Mouse (Mus musculus): ENCODE data around the gene Ppp6r3. TPM values are rescaled to one million over a fixed set of nuclear protein-coding genes. Genes with fewer than 3 reads are reported as not detected.
A peak's percentile ranks its signal among the peaks of the same experiment; 100 is the strongest.

Ppp6r3 gene
- total RNA-seq, 2 experiments from 2014 or later = 83.3 to 85.6 TPM

DNA sequence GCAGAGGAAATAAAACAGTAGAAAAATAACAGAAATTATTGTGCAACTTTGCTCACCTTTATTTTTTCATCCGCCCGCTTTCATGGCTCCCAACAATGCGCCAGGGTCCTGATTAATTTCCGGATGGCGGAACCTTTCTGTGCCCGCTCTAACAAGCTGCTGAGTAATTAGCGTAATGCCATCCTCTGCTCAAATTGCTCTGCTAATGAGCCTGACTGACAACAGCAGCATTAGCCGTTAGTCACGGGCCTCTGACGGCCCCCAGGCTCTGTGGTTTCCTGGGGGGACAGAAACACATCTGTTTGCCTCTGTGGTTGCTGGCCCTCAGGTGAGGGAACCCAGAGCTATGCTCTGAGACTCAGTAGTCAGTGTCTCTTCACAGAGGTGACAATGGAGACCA lies 134.5 kb downstream of the Ppp6r3 start:
- intact Hi-C loops (cut with DNase I) = no loop called here
- DNase-seq = no peak

DNA sequence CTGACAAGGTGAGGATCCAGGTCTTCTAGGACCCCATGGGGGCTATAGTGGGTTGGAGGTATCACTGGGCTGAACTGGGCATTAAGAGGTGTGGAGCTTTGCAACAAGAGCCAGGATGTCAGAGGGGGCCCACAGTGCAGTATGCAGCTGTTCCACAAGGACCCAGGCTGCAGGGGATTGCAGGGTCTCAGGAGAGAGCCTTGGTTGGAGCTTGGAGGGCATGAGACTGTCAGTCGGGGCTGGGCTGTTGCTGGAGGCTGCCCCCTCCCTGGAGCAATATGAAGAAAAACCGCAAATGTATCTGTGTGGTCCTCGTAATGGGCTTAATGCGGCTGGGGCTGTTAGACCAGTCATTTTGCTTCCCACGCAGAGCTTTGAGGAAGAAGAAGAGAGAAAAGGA lies 134.9 kb downstream of the Ppp6r3 start:
- no peak for DNase-seq

DNA sequence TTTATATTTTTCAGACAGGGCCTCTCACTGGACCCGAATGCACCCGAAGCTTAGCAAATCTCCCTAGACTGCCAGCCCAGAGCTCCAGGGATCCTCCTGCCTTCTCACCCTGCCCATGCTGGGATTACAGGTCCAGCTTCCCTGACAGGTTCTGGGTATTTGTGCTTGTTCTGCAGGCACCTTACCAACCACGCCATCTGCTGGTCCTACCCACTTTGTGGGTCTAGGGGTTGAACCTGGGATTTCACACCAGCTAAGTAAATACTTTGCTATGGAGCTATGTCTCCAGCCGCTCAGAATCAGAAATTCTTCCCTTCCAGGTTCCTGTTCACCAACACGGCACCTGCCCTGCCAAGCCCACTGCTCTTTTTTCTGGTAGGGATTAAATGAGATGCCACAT lies 137.6 kb downstream of the Ppp6r3 start:
- intact Hi-C loops (cut with DNase I) = loop anchor here (5.0 kb wide), 1 partner anchor 51 kb away; the partner anchor contains the start of gene Tesmin

More for the DNA sequence above, 134.9 kb downstream of the Ppp6r3 start:
- intact Hi-C loops (cut with DNase I) = no loop called here

DNA sequence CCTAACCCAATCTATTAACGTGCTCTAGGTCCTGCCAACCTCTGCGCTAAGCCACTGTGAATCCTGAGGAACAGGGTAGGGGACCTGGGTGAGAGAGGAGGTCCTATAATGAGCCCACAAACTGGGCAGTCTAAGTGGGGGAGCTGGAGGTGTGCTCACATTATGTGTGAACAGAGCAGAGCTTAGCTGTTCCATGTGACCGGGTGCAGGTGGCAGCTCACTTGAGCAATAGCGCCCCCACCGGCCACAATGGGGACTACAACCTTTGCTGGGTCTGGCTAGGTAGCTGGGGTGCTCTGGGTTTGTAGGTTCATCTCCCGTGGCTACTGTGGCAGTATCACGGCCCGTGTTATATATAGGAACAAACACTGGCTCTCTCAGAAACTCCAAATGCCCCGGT lies 138.7 kb downstream of the Ppp6r3 start:
- intact Hi-C loops (cut with DNase I) = loop anchor here (5.0 kb wide), 1 partner anchor 50 kb away; the partner anchor contains the start of gene Tesmin
- peak in 1 of 2 experiments; percentile 44 for DNase-seq

More for the DNA sequence above, 137.6 kb downstream of the Ppp6r3 start:
- DNase-seq = no peak

DNA sequence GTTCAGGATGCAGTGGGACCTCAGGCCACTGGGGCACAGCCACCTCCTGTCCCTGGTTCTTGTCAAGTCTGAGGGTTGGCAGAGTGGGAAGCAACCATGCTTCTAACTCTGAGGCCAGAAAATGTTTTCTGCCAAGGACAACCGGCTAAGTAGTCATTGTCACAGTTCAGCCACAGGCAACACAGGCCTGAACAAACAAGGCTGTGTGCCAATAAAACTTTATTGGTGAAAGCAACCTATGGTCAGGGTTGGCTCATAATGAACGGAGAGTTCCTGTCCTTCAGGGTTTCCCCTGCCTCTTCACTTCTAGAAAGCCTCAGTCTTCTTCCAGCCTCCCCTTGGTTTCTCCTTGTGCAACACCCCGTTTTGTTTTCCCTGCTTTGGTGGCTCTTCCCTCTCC lies 139.7 kb downstream of the Ppp6r3 start:
- intact Hi-C loops (cut with DNase I) = loop anchor here (5.0 kb wide), 1 partner anchor 49 kb away; the partner anchor contains the start of gene Tesmin
- DNase-seq = no peak

DNA sequence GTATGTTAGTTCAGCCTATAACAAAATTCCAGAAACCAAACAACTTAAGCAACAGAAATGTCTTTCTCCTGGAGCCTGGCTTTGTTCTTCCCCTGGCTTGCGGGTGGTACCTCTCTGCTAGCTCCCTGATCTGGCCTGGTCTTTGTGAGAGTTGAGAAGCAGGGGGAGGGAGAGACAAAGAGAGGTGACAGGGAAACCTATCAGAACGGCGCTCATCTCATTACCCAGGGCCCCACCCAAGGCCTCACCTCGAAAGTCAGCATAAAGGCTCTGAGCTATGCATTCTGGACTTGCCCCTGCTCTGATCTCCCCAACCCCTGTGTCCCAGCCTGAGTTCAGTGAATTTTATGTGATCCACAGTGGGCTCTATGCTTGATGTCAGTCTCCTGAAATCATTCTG lies 140.9 kb downstream of the Ppp6r3 start:
- intact Hi-C loops (cut with DNase I) = loop anchor here (5.0 kb wide), 1 partner anchor 47 kb away; the partner anchor contains the start of gene Tesmin
- DNase-seq = no peak

DNA sequence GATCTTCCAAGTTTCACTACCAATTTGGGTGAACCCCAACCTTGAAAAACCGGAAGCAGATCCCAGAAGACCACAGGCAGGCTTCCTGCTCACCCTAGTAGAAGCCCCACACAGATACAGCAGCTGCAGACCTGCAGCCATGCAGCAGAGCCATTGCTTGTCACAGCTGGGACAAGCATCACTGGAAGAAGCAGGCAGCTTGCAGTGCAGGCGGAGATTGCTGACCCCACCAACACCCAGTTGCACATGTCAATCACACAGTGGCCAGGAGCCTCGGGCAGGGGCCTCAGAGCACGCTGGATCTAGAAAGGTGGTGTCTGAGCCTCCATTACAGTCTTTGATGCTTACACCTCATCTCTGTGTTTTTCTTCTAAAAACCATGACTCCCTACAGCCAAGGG lies 141.4 kb downstream of the Ppp6r3 start:
- no peak for DNase-seq
- intact Hi-C loops (cut with DNase I) = no loop called here

DNA sequence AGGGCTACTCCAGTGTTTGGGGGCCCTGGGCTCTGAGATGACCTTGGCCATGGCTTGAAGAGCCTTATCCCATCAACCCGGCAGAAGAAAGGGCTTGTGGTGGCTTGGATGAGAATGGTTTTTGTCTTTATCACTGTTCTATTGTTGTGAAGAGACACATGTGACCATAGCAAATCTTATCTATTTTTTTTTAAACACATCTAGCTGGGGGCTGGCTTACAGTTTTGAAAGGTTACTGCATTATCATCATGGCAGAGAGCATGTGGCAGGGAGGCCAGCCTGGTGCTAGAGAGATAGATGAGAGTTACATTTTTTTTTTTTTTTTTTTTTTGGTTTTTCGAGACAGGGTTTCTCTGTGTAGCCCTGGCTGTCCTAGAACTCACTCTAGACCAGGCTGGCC lies 143.6 kb downstream of the Ppp6r3 start:
- no peak for DNase-seq
- intact Hi-C loops (cut with DNase I) = no loop called here

DNA sequence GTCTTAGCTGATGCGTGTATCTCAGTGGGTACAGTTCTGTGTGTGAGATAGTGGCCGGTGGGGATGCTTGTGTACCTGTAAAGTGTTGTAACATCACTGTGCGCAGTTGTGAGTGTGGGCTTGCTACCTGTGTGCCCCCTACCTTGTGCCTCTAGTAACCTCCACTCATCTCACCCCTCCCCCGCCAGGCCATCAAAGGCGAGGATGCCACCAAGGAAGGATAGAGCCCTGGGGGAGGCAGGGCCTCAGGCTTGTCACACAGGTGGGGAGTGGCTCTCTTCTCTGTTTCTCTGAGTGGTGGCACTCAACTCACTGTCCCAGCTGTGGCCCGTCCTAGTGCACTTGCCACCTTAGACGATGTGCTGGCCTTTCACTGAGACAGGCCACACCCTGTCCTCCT lies 144.5 kb downstream of the Ppp6r3 start:
- intact Hi-C loops (cut with DNase I) = no loop called here
- no peak for DNase-seq

DNA sequence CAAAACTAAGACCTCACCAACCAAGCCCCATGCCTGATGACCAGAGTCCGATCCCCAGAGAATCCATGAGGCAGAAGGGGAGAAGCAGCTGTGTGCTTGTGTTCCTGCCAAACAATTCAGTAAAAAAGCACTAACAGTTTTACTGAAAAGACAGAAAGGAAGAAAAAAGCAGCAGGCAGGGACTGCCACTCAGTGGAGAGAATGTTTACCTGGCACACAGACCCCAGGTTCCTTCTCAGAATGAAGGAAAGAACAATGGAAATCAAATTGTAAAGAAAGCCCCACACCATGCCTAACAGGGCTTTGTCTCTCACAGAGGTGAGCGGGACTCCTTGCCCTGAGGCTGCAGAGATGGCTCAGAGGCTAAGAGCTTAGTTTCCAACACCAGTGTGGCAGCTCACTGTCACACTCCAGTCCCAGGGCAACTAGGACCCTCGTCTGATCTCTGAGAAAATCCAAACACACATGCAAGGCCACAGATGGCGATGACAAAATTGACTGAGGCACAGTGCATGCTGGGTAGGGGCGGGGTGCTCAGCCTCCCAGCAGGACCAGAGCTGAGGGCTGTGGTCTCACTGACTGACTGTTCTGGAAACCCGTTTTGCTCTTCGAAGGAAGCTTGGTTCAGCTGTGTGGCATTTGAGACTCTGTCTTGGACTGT lies 146.3 kb downstream of the Ppp6r3 start:
- DNase-seq = peak in 1 of 2 experiments; percentile 42
- intact Hi-C loops (cut with DNase I) = no loop called here

DNA sequence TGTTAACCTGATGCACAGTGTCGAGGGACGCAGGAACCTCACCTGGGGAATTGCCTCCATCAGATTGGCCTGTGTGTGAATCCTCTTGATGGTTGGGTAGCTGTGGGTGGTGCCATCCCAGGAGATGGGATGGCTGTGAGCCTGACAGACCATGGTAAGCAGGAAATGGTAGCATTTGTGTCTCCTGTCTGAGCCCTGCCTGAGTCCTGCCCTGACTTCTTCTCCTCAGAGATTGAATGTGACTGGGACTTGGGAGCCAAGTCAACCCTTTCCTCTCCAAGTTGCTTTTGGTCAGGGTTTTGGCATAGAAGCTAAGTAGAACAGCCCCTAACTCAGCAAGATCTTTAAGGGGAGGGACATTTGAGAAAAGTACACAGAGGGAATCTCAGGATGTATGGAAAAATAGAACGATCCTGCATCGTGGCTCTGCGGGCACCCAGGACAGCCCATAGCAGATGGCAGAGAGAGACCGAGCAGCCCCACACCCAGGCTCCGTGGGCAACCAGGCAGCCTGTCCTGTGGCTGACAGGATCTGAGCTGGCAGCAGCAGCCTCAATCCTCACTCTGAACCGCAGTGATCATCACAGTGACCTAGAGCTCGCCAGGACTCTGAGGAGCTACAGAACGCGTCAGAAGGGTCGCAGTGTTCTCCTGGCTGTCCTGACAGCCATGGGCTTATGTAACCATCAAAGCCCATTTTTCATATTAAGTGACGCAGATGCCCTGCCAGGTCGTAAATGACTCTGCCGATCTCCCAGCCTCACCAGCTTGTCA lies 147.3 kb downstream of the Ppp6r3 start:
- no peak for DNase-seq
- intact Hi-C loops (cut with DNase I) = no loop called here

DNA sequence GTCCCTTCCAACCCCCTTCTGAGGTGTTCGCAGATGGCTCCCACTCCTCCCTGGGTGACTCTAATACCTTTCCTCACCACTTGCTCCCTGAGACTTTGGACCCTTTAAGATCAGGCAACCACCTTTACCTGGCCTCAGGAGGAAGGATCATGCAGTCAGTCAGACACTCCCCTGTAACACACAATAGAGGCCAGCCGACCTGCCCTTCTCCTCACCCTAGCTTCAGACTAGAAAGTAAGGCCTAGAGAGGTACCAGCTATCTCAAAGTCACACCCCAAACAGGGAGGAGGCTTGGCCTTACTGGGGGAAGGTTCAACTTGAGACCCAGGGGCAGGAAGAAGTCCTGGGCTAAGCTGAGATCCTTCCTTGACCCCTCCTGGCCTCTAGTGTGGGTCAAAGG lies 151.3 kb downstream of the Ppp6r3 start:
- DNase-seq = no peak
- intact Hi-C loops (cut with DNase I) = no loop called here

DNA sequence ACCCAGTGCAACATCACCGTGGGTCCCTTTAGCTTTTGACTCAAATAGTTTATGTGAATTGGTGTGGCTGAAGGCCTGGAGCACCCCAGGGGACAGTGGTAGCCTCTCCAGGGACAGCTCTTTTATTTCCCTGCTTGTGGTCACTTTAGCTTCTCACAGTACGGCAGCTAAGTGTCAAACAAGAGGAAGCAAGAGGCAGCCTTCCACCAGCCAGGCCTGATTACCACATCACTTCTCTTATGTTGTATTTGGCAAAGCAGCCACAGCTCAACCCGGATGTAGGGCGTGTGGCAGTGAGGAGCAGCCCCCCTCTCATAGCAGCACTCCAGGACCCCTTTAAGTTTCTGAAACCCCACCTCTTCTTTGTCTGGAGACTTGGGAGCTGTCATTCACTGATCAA lies 152.6 kb downstream of the Ppp6r3 start:
- peak in 1 of 2 experiments; percentile 12 for DNase-seq

DNA sequence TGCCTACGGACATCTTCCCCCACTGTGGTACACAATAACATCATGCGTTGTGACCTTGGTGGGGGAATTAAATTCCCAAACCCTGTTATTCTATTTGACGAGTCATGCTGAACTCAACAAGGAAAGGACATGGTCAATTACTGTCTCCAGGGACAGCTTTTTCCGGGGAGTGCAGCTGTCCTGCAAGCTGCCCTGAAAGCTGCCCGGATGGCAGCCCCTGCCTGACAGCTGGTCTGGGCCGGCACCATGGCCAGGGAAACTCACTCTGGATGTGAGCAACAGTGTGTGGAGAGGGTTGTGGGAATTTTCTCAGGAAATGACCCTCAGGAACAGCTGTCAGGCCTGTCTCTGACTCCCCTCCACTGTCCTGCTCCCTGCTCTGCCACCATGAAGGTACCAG lies 153.1 kb downstream of the Ppp6r3 start:
- DNase-seq = no peak
- intact Hi-C loops (cut with DNase I) = no loop called here

More for the DNA sequence above, 152.6 kb downstream of the Ppp6r3 start:
- intact Hi-C loops (cut with DNase I) = no loop called here

DNA sequence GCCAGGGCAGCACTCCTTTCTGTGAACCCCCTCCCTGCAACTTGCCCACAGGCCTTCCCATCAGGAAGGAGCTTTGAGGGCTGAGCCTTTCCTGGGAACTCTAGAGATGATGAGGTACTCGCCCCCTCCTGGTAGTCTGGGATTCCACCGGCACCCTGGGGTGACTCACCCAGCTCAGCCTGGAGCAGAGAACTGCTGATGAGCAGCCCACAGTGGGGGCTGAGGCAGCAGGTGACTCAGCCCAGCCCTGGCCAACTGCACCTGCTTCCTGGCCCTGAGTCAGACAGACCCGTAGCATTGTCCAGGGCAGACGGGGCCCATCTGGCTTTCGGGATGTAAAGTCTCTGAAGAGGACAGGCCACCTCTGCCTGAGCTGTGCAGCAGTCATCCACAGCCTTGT lies 156.3 kb downstream of the Ppp6r3 start:
- intact Hi-C loops (cut with DNase I) = no loop called here
- DNase-seq = no peak

DNA sequence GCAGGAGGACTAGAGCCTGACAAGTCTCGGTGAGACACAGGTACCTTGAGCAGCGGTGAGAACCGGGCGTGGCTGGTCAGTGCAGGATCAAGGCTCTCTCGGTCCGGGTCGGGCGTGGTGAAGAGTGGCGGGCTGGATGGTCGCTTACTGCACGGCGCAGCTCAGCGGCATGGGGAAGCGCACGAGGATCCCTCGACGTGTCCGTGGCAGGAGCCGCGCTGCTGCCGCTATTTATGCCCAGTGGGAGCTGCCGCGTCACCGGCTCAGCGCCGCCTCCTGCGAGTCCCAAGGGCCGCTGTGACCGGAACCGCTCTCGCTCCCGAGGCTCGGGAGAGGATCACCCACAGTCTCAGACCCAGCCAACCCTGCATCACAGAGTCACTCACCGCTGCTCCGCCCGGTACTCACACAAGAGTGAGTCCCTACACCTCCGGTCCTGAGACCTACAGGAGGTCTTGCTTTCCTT lies 161.2 kb downstream of the Ppp6r3 start, which contains the start of gene Gal:
TSS of gene Gal (minus strand) at position 277 of the 466 bp plus-strand sequence.
- peak; percentile 29 to 47 for DNase-seq
- intact Hi-C loops (cut with DNase I) = no loop called here

DNA sequence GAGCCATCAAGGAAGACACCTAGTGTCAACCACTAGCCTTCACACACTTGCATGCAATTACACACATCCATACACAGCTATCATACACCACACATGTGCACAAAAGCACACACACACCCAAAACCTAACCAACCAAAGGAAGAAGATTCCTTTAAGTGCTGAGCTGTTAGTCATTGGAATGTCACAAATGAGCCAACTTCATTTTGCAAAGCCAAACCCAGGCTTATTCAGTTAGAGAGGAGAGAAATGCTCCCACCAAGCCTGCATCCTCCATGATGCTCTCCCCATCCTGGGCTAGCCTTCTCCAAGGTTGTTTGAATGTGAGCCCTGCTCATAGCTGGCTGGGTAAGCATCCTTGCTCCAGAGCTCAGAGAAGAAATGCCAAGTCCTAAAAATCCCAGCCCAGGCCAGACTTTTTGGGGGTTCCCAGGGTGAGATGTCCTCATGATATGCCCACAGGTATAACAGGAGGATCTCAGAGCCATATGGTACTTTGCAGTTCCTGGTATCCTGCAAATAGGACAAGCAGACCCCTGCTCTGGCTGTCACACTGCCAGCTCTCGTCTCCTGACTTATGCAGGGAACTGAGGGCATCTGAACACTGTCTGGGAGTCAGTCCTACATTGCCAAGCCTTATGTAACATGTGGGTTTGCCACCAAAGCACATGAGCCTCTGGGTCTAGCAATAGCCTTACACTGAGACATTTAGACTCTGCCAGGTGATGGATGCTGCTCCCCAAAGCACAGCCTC lies 169.8 kb downstream of the Ppp6r3 start:
- no peak for DNase-seq
- intact Hi-C loops (cut with DNase I) = no loop called here
